Mouse (Mus musculus) forebrain, embryonic 12.5 days (tissue): ENCODE data around the gene Selenok. TPM values are rescaled to one million over a fixed set of nuclear protein-coding genes. Genes with fewer than 3 reads are reported as not detected.

Experiments used
- ATAC-seq: fragments of 200-750 bp; cut with Nextera tagmentation; 2 replicates; pipeline ENCODE4 v1.8.0; 2017; ENCODE audit warnings: moderate TSS enrichment; ENCODE audit not compliant: low FRiP score
- H3K27ac ChIP-seq: fragments of 300-500 bp; sonication (generic); 2 replicates; pipeline ENCODE4 v1.5.1; 2016; ENCODE audit warnings: mild to moderate bottlenecking
- H3K27me3 ChIP-seq: fragments of 300-500 bp; sonication (generic); 2 replicates; pipeline ENCODE4 v1.6.1; 2016; ENCODE audit warnings: mild to moderate bottlenecking
- H3K36me3 ChIP-seq: fragments of 300-500 bp; sonication (generic); replicated peaks from 2 replicates; pipeline ENCODE4 v1.6.1; 2016; ENCODE audit warnings: mild to moderate bottlenecking
- H3K4me1 ChIP-seq: fragments of 300-500 bp; sonication (generic); 2 replicates; pipeline ENCODE4 v1.6.1; 2016
- H3K4me2 ChIP-seq: fragments of 300-500 bp; sonication (generic); 2 replicates; pipeline ENCODE4 v1.6.1; 2016; ENCODE audit warnings: mild to moderate bottlenecking, moderate library complexity
- H3K4me3 ChIP-seq: fragments of 300-500 bp; sonication (generic); replicated peaks from 2 replicates; pipeline ENCODE4 v1.5.1; 2016; ENCODE audit warnings: mild to moderate bottlenecking
- H3K9ac ChIP-seq: fragments of 300-500 bp; sonication (generic); 2 replicates; pipeline ENCODE4 v1.6.1; 2016; ENCODE audit warnings: mild to moderate bottlenecking
- H3K9me3 ChIP-seq: fragments of 300-500 bp; sonication (generic); 2 replicates; pipeline ENCODE4 v1.6.1; 2016
- WGBS: fragments of 180-500 bp; shearing (Covaris S2); methylation state at CpG from one replicate; pipeline ENCODE4 v1.1.7; 2016; 5-methylcytosine and 5-hydroxymethylcytosine counted together
- polyA plus RNA-seq: library from polyadenylated mRNA; unstranded; fragments of >200 nt; fragmentation: Nextera tagmentation; extraction: Ambion mirVana; gene quantifications from 2 replicates; pipeline ENCODE4 v1.2.1, GENCODE M21; 2016

Selenok gene
- polyA plus RNA-seq, 1 experiment from 2014 or later: 365 TPM

DNA sequence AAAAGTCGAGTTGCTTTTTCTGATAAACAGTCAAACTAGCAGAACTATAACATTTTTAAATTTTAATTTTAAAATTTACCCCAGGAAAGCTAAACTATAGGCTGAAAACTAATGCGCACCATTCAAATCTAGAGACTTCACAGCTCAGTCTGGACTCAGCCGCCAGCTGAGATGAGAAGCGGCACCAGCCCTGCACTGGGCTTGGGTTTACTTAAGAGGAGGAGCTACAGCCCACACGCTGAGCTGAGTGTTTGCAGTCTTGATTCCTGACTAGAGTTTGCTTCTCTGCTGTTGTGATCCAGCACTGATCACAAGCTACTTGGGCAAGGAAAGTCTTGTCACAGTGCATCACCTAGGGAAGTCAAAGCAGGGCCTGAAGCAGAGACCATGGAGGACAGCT is 3.9 kb downstream of the Selenok start:
- Histone ChIP-seq H3K9ac (no peak overlapping the region), H3K4me3 (no peak overlapping the region), H3K4me1 (peaks cover 27% of the 10 kb centered on the region), H3K27me3 (no peaks in the 10 kb centered on the region), H3K27ac (no peak overlapping the region), H3K4me2 (no peak overlapping the region), H3K36me3 (peaks cover 46% of the 10 kb centered on the region), H3K9me3 (no peaks in the 10 kb centered on the region)
- 91% methylated on average over 5 of the region's 5 CpGs for WGBS
- ATAC-seq: no peak

DNA sequence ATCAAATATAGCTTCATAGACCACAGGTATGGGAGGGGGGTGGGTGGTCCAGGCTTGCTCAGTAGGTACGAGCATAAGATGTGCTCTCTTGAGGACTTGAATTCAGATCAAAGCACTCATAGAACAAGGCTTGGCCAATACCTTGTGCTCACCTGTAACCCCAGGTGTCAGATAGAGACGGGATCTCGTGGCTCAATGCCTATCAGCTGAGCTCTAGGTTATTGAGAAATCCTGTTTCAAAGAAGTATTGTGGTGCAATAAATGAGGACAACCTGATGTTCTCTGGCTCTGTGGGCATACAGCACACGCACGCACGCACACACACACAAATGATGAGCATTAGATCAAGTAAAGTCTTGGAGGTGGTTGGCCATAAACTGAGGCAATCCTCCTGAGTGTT is 8.8 kb downstream of the Selenok start:
- H3K4me2 ChIP-seq: no peak overlapping the region
- no peak overlapping the region for H3K27ac ChIP-seq
- peaks cover 9% of the 10 kb centered on the region for H3K4me1 ChIP-seq
- no peak overlapping the region for H3K9ac ChIP-seq
- 94% methylated on average over 6 of the region's 6 CpGs for WGBS
- ATAC-seq: no peak
- H3K4me3 ChIP-seq: no peak overlapping the region
- H3K36me3 ChIP-seq: peaks cover 53% of the 10 kb centered on the region
- no peaks in the 10 kb centered on the region for H3K9me3 ChIP-seq
- H3K27me3 ChIP-seq: no peaks in the 10 kb centered on the region

DNA sequence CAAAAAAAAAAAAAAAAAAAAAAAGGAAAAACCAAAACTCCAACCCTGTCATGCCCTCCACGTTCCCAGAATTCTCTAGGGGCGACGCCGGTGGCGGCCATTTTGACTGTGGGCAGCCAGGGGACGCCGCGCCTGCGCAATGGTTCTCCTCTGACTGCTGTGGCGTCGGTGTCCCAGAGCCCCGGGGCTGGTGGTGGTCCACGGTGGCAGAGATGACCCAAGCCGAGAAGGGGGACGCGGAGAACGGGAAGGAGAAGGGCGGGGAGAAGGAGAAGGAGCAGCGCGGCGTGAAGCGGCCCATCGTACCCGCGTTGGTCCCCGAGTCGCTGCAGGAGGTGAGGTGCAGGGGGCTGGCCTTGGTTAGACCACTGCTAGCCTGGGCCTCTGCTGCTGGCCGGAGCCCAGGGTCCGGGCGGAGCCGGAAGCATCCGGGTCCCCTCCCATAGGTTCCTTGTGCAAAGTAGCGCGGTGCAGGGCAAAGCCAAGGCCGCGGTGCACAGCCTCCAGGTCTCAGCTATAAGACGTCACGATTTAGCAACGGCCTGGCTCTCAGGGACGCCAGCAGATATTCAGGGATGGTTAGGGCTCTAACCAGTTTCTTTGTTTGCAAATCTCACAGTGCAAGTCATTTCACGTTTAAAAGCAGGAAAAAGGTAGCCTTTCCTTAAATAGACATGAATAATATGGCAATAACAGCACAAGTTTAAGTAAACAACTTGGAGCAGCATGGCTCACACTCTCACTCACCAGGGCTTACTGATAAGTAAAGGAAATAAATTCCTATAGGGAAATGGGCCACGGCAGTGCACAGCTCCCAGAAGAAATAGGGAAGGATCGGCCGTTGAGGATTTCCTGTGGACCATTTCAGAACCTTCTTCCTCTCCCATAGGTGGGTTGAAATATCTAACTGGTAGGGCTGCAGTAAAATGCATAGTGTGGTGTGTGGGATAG is 10.4 kb downstream of the Selenok start, which contains the start of gene Actr8:
Gene Actr8, plus strand, starts transcription at position 84 of the 951 bp plus-strand sequence.
- 3% methylated on average over 44 of the region's 44 CpGs for WGBS
- Histone ChIP-seq H3K4me3 (peak within 1 kb of the TSS; percentile 61), H3K9me3 (no peaks in the 10 kb centered on the region), H3K4me1 (peaks cover 9% of the 10 kb centered on the region), H3K27me3 (no peaks in the 10 kb centered on the region), H3K4me2 (peak within 1 kb of the TSS; percentile 62), H3K36me3 (peaks cover 53% of the 10 kb centered on the region), H3K27ac (peak within 1 kb of the TSS; percentile 78), H3K9ac (peak within 1 kb of the TSS; percentile 74)
- ATAC-seq: peak; percentile 95

DNA sequence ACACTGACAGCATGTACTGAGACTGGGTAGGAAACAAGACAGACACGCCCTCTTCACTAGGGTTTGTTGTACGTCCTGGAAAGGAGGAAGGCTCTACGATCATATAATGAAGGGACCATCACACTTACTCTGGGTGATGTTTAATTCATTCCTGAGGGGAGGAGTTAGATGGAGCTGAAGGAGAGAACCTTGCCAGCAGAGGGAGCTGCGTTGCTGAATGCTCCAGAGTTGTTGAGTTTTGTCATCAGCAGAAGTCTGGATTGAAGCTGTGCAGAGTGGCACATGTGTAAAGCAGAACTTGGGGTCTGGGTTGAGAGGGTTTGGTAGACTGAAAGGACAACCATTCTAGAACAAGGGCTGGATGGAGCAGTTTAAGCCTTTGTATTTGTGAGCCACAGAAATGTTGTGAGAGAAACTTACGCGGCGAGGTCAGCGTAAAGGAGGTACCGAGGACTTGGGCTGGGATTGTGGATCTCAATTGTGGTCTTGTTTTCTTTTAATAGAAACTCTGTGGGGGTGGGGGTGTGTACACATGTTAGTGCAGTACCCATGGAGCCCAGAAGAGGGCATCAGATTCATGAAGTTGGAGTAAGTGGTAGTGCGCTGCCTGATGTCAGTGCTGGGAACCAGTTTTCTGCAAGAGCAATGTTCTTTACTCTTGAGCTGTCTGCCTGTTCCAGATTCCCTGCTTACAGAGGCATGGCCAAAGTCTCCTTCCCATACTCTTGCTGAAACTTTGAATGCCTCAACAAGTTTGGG is 12.5 kb downstream of the Selenok start:
- ATAC-seq: no peak
- Histone ChIP-seq H3K9me3 (no peaks in the 10 kb centered on the region), H3K36me3 (peaks cover 57% of the 10 kb centered on the region), H3K4me1 (peaks cover 9% of the 10 kb centered on the region), H3K9ac (no peak overlapping the region), H3K4me3 (no peak overlapping the region), H3K27ac (no peak overlapping the region), H3K4me2 (no peak overlapping the region), H3K27me3 (no peaks in the 10 kb centered on the region)
- 94% methylated on average over 10 of the region's 10 CpGs for WGBS

DNA sequence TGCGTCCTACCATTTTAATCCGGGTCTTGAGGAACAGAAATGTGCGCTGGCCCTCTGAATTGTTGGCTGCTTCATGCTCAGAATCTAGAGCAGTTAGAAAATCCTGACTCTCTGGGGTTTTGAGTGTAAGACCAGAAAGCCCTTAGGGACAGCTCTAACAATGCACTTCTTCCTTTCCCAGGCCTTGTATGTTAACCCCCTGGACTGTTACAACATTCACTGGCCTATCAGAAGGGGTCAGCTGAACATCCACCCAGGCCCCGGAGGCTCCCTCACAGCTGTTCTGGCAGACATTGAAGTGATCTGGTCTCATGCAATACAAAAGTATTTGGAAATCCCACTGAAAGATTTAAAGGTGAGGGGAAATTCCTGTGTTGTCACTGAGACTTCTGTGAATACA is 18.0 kb downstream of the Selenok start:
- Histone ChIP-seq H3K9me3 (no peaks in the 10 kb centered on the region), H3K4me3 (no peak overlapping the region), H3K9ac (no peak overlapping the region), H3K4me2 (no peak overlapping the region), H3K4me1 (no peaks in the 10 kb centered on the region), H3K36me3 (peaks cover 100% of the 10 kb centered on the region), H3K27me3 (no peaks in the 10 kb centered on the region), H3K27ac (no peak overlapping the region)
- ATAC-seq: no peak
- WGBS: 93% methylated on average over 4 of the region's 4 CpGs

DNA sequence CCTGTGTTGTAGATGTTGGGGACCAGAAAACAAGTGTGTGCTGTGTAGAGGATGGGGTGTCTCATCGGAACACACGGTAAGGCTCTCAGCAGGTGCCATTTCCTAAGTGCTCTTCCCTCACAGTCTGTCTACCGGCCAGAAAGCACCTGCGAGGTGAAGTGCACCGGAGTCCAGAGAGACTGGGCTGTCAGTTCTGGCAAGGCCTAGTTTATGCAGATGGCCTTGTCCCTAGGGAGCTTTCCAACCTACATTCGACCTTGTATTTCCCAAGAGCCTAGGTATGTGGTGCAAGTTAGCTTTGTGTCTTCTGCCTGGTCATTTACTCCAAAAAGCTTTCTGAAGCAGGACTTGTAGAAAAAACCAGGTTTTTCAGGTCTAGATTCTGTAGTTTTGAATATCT is 19.2 kb downstream of the Selenok start:
- no peak for ATAC-seq
- H3K27me3 ChIP-seq: no peaks in the 10 kb centered on the region

DNA sequence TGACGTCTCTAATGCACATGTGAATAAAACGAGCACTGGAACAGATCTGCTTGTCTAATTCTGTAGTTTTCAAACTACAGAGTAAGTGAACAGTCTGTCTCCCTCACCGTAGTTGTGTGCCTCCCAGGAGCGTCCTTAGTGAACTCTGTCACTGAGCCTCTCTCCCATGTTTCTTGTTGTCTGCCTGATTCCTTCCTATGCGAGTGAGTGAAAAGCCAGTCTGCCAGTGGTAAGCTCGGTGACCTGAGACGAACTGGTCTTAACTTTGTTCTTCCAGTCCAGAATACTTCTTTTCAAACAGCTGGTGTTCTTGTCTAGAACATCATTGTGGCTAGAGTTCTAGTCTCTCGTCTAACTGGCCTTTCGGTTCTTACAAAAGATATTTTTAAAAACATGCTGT is 19.6 kb downstream of the Selenok start:
- no peak for ATAC-seq
- H3K4me2 ChIP-seq: no peak overlapping the region
- H3K36me3 ChIP-seq: peaks cover 100% of the 10 kb centered on the region
- 94% methylated on average over 9 of the region's 9 CpGs for WGBS
- H3K27ac ChIP-seq: no peak overlapping the region
- no peak overlapping the region for H3K4me3 ChIP-seq
- H3K4me1 ChIP-seq: no peaks in the 10 kb centered on the region
- no peaks in the 10 kb centered on the region for H3K9me3 ChIP-seq
- H3K27me3 ChIP-seq: no peaks in the 10 kb centered on the region
- no peak overlapping the region for H3K9ac ChIP-seq

More for the DNA sequence above, 19.2 kb downstream of the Selenok start:
- Histone ChIP-seq H3K9ac (no peak overlapping the region), H3K4me1 (no peaks in the 10 kb centered on the region), H3K9me3 (no peaks in the 10 kb centered on the region), H3K4me3 (no peak overlapping the region), H3K36me3 (peaks cover 100% of the 10 kb centered on the region), H3K27ac (no peak overlapping the region), H3K4me2 (no peak overlapping the region)
- 92% methylated on average over 6 of the region's 6 CpGs for WGBS

DNA sequence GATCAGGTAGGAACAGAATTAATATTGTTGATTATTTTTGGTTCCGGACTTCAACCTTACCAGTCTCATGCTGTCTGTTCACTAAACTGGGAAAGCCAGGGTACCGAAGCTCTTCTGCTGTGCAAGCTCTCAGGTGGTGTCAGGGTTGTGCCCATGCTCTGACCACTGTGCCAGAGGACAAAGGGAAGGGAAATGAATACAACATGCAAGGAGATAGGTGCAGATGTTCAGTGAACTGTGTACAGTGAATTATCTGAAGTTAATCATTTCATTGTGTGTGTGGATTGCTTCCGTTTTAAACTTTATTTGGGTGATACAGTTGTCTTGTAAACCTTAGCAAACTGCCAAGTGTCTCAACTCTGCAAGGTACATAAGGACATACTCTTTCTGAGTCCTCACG is 20.2 kb downstream of the Selenok start:
- no peaks in the 10 kb centered on the region for H3K4me1 ChIP-seq
- H3K4me2 ChIP-seq: no peak overlapping the region
- no peak for ATAC-seq
- H3K9me3 ChIP-seq: no peaks in the 10 kb centered on the region
- 96% methylated on average over 4 of the region's 4 CpGs for WGBS
- H3K27me3 ChIP-seq: no peaks in the 10 kb centered on the region
- H3K27ac ChIP-seq: no peak overlapping the region
- H3K9ac ChIP-seq: no peak overlapping the region
- H3K36me3 ChIP-seq: peaks cover 100% of the 10 kb centered on the region
- H3K4me3 ChIP-seq: no peak overlapping the region

DNA sequence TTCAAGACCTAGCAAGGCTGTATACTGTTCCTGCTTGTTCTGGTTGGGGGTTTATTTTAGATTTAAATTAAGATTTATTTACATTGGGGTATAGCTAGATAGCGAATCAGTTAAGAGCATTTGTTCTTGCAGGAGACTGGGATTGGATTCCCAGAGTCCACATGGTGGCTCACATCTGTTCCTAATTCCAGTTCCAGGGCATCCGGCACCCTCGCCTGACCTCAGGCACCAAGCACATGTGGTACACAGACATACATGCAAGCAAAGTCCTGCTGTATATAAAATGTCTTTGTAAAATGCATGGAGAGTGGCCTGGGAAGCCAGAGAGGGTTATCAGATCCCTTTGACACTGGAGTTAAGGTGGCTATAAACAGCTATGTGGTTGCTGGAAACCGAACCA is 26.9 kb downstream of the Selenok start:
- Histone ChIP-seq H3K27ac (no peak overlapping the region), H3K4me1 (no peaks in the 10 kb centered on the region), H3K4me2 (no peak overlapping the region), H3K9ac (no peak overlapping the region), H3K4me3 (no peak overlapping the region), H3K9me3 (no peaks in the 10 kb centered on the region), H3K36me3 (peaks cover 84% of the 10 kb centered on the region), H3K27me3 (no peaks in the 10 kb centered on the region)
- 86% methylated on average over 4 of the region's 4 CpGs for WGBS
- ATAC-seq: no peak

DNA sequence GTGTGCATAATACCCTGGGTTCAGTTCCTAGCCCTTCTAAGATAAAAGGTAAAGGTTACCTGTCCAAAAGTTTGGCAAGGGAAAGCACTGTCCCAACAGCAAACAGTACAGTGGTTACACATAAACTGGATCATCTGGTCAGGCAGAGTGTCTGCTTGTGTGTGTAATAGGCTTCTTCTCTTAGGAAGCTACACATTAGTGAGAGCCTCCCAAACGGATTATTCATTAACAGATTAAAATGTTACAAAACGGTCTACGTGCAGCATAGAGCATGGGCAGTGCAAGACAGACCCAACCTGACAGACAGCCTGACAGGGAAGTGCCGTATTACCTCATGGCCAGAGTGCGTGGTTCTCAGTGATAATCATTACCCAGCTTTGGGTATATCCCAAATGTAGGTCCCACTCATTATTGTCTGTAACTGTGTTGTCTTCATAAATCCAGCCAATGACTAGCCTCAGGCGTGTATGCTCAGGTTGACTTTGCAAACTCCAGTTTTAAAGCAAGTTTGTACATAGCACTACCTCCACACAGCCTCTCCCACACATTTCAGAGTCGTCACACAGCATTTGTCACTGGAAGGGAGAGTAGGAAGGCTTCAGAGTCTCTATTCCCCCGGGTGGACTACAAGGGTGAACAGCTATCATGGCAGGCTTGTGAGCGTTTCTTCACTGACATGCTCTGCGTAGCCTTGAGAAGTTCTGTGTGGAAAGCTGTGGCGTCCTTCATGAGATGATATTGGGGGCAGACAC is 28.1 kb downstream of the Selenok start:
- ATAC-seq: no peak
- Histone ChIP-seq H3K27ac (no peak overlapping the region), H3K4me2 (no peak overlapping the region), H3K27me3 (no peaks in the 10 kb centered on the region), H3K4me3 (no peak overlapping the region), H3K9me3 (no peaks in the 10 kb centered on the region), H3K4me1 (no peaks in the 10 kb centered on the region), H3K36me3 (peaks cover 72% of the 10 kb centered on the region), H3K9ac (no peak overlapping the region)
- 94% methylated on average over 11 of the region's 11 CpGs for WGBS

DNA sequence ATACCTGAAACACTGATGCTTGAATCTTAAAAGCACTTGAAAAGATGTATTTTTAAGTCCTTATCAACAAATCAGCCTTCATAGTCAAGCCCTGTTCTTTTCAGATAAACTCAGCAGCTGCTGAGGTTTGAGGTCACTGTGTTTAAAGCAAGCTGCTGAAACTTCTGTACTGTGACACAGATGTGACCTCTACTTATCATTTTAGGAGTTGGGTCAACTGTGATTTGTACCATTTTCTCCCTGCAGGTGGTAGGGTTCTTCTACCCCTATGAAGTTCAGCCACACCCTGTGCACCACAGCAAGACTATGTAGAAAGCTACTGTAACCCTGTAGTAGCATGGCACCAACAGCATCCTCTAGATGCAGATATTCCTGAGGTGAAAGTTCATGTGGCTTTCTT is 29.2 kb downstream of the Selenok start:
- H3K4me3 ChIP-seq: no peak overlapping the region
- H3K27me3 ChIP-seq: no peaks in the 10 kb centered on the region
- no peaks in the 10 kb centered on the region for H3K9me3 ChIP-seq
- H3K4me2 ChIP-seq: no peak overlapping the region
- no peak overlapping the region for H3K9ac ChIP-seq
- peaks cover 60% of the 10 kb centered on the region for H3K36me3 ChIP-seq
- H3K4me1 ChIP-seq: no peaks in the 10 kb centered on the region
- H3K27ac ChIP-seq: no peak overlapping the region
- ATAC-seq: no peak
